Mouse (Mus musculus) neural tube, embryonic 12.5 days (tissue): ENCODE measurements around the gene Olfr1369-ps1. TPM values are rescaled to one million over a fixed set of nuclear protein-coding genes. Genes with fewer than 3 reads are reported as not detected.

Source experiments
- ATAC-seq: fragments of 200-750 bp; cut with Nextera tagmentation; 2 replicates; pipeline ENCODE4 v1.8.0; 2017; ENCODE audit warnings: low read depth, mild to moderate bottlenecking, moderate TSS enrichment, moderate library complexity; ENCODE audit not compliant: low FRiP score
- H3K27ac ChIP-seq: fragments of 300-500 bp; sonication (generic); 2 replicates; pipeline ENCODE4 v1.5.1; 2016
- H3K27me3 ChIP-seq: fragments of 300-500 bp; sonication (generic); replicated peaks from 2 replicates; pipeline ENCODE4 v1.6.1; 2016; ENCODE audit warnings: mild to moderate bottlenecking
- H3K36me3 ChIP-seq: fragments of 300-500 bp; sonication (generic); 2 replicates; pipeline ENCODE4 v1.6.1; 2016; ENCODE audit warnings: mild to moderate bottlenecking
- H3K4me1 ChIP-seq: fragments of 300-500 bp; sonication (generic); 2 replicates; pipeline ENCODE4 v1.6.1; 2016
- H3K4me2 ChIP-seq: fragments of 300-500 bp; sonication (generic); replicated peaks from 2 replicates; pipeline ENCODE4 v1.6.1; 2016; ENCODE audit warnings: mild to moderate bottlenecking
- H3K4me3 ChIP-seq: fragments of 300-500 bp; sonication (generic); 2 replicates; pipeline ENCODE4 v1.5.1; 2016
- H3K9ac ChIP-seq: fragments of 300-500 bp; sonication (generic); 2 replicates; pipeline ENCODE4 v1.6.1; 2016; ENCODE audit warnings: mild to moderate bottlenecking
- H3K9me3 ChIP-seq: fragments of 300-500 bp; sonication (generic); 2 replicates; pipeline ENCODE4 v1.6.1; 2016; ENCODE audit warnings: mild to moderate bottlenecking
- WGBS: fragments of 180-500 bp; shearing (Covaris S2); methylation state at CpG from one replicate; pipeline ENCODE4 v1.1.7; 2016; 5-methylcytosine and 5-hydroxymethylcytosine counted together
- polyA plus RNA-seq: library from polyadenylated mRNA; unstranded; fragments of >200 nt; fragmentation: Nextera tagmentation; extraction: Ambion mirVana; gene quantifications from 2 replicates; pipeline ENCODE4 v1.2.1, GENCODE M21; 2016

Olfr1369-ps1 gene
- polyA plus RNA-seq, 1 experiment from 2014 or later: not detected

GRCm38 (mm10) chr13:21158785-21159474 is 47.6 kb downstream of the Olfr1369-ps1 start:
- under 1% methylated on average over 19 of the region's 19 CpGs for WGBS
- ATAC-seq: peak; percentile 27
- Histone ChIP-seq H3K27ac (no peak overlapping the region), H3K36me3 (no peaks in the 10 kb centered on the region), H3K4me2 (peak overlapping the region; percentile 91), H3K4me1 (peaks cover 3% of the 10 kb centered on the region; the same call in 1 of the 2 replicates), H3K9me3 (no peaks in the 10 kb centered on the region), H3K27me3 (0 out of 2 replicates have a peak, but pooled peaks cover 2% of the 10 kb centered on the region), H3K4me3 (peak overlapping the region; percentile 46), H3K9ac (peak overlapping the region; percentile 22; the same call in 1 of the 2 replicates)

GRCm38 (mm10) chr13:21159475-21159819 is 48.2 kb downstream of the Olfr1369-ps1 start:
- WGBS: under 1% methylated on average over 15 of the region's 15 CpGs

GRCm38 (mm10) chr13:21160041-21160511 is 48.8 kb downstream of the Olfr1369-ps1 start:
- ATAC-seq: peak; percentile 34
- H3K4me1 ChIP-seq: peaks cover 3% of the 10 kb centered on the region; the same call in 1 of the 2 replicates
- no peak overlapping the region for H3K27ac ChIP-seq
- peak overlapping the region; percentile 22 for H3K9ac ChIP-seq
- no peaks in the 10 kb centered on the region for H3K9me3 ChIP-seq
- H3K36me3 ChIP-seq: no peaks in the 10 kb centered on the region
- peak overlapping the region; percentile 91 for H3K4me2 ChIP-seq
- H3K27me3 ChIP-seq: 0 out of 2 replicates have a peak, but pooled peaks cover 2% of the 10 kb centered on the region
- under 1% methylated on average over 16 of the region's 16 CpGs for WGBS
- peak overlapping the region; percentile 46 for H3K4me3 ChIP-seq

More at GRCm38 (mm10) chr13:21159475-21159819, 48.2 kb downstream of the Olfr1369-ps1 start:
- H3K4me3 ChIP-seq: peak overlapping the region; percentile 46
- ATAC-seq: no peak
- peak overlapping the region; percentile 22; the same call in 1 of the 2 replicates for H3K9ac ChIP-seq
- peaks cover 3% of the 10 kb centered on the region; the same call in 1 of the 2 replicates for H3K4me1 ChIP-seq
- H3K4me2 ChIP-seq: peak overlapping the region; percentile 91
- H3K27ac ChIP-seq: no peak overlapping the region
- H3K27me3 ChIP-seq: 0 out of 2 replicates have a peak, but pooled peaks cover 2% of the 10 kb centered on the region
- H3K36me3 ChIP-seq: no peaks in the 10 kb centered on the region
- H3K9me3 ChIP-seq: no peaks in the 10 kb centered on the region

- H3K4me3 ChIP-seq: peak overlapping the region; percentile 51
- H3K27me3 ChIP-seq: 0 out of 2 replicates have a peak, but pooled peaks cover 2% of the 10 kb centered on the region
- peak overlapping the region; percentile 91 for H3K4me2 ChIP-seq
- no peaks in the 10 kb centered on the region for H3K36me3 ChIP-seq
- peak; percentile 90 for ATAC-seq
- peaks cover 3% of the 10 kb centered on the region; the same call in 1 of the 2 replicates for H3K4me1 ChIP-seq
- H3K27ac ChIP-seq: no peak overlapping the region
- no peak overlapping the region for H3K9ac ChIP-seq
- WGBS: under 1% methylated on average over 32 of the region's 32 CpGs
- no peaks in the 10 kb centered on the region for H3K9me3 ChIP-seq
Observed at GRCm38 (mm10) chr13:21160657-21161590, 49.6 kb downstream of the Olfr1369-ps1 start.

- no peak for ATAC-seq
- H3K9ac ChIP-seq: no peak overlapping the region
Observed at GRCm38 (mm10) chr13:21161591-21161990, 50.3 kb downstream of the Olfr1369-ps1 start.

GRCm38 (mm10) chr13:21162591-21162990 is 51.3 kb downstream of the Olfr1369-ps1 start:
- H3K9me3 ChIP-seq: no peaks in the 10 kb centered on the region
- no peaks in the 10 kb centered on the region for H3K36me3 ChIP-seq
- H3K27me3 ChIP-seq: 0 out of 2 replicates have a peak, but pooled peaks cover 2% of the 10 kb centered on the region
- 57% methylated on average over 5 of the region's 5 CpGs for WGBS
- no peak overlapping the region for H3K4me3 ChIP-seq
- peaks cover 3% of the 10 kb centered on the region; the same call in 1 of the 2 replicates for H3K4me1 ChIP-seq
- no peak for ATAC-seq
- H3K4me2 ChIP-seq: no peak overlapping the region
- H3K27ac ChIP-seq: no peak overlapping the region
- H3K9ac ChIP-seq: no peak overlapping the region

More at GRCm38 (mm10) chr13:21161591-21161990, 50.3 kb downstream of the Olfr1369-ps1 start:
- WGBS: 44% methylated on average over 2 of the region's 2 CpGs
- H3K9me3 ChIP-seq: no peaks in the 10 kb centered on the region
- peaks cover 3% of the 10 kb centered on the region; the same call in 1 of the 2 replicates for H3K4me1 ChIP-seq
- 0 out of 2 replicates have a peak overlapping the region, but pooled peaks have one; percentile 13 for H3K4me3 ChIP-seq
- no peaks in the 10 kb centered on the region for H3K36me3 ChIP-seq
- no peak overlapping the region for H3K27ac ChIP-seq
- H3K27me3 ChIP-seq: 0 out of 2 replicates have a peak, but pooled peaks cover 2% of the 10 kb centered on the region
- H3K4me2 ChIP-seq: peak overlapping the region; percentile 91

- Histone ChIP-seq H3K4me2 (peak overlapping the region; percentile 85), H3K36me3 (no peaks in the 10 kb centered on the region), H3K4me1 (peaks cover 5% of the 10 kb centered on the region), H3K27me3 (no peaks in the 10 kb centered on the region), H3K4me3 (peak overlapping the region; percentile 43), H3K9me3 (no peaks in the 10 kb centered on the region), H3K27ac (no peak overlapping the region), H3K9ac (peak overlapping the region; percentile 45)
- peak; percentile 57 for ATAC-seq
- WGBS: 1% methylated on average over 27 of the region's 27 CpGs
Observed at GRCm38 (mm10) chr13:21166936-21167909, 55.9 kb downstream of the Olfr1369-ps1 start.

- H3K27ac ChIP-seq: no peak overlapping the region
- peak; percentile 55 for ATAC-seq
- no peaks in the 10 kb centered on the region for H3K27me3 ChIP-seq
- H3K36me3 ChIP-seq: no peaks in the 10 kb centered on the region
- H3K4me2 ChIP-seq: peak overlapping the region; percentile 85
- H3K4me3 ChIP-seq: peak overlapping the region; percentile 52
- no peak overlapping the region for H3K9ac ChIP-seq
- no peaks in the 10 kb centered on the region for H3K9me3 ChIP-seq
- under 1% methylated on average over 8 of the region's 8 CpGs for WGBS
- peaks cover 5% of the 10 kb centered on the region for H3K4me1 ChIP-seq
Observed at GRCm38 (mm10) chr13:21167910-21168300, 56.6 kb downstream of the Olfr1369-ps1 start.

GRCm38 (mm10) chr13:21168371-21169011 is 57.2 kb downstream of the Olfr1369-ps1 start:
- no peak for ATAC-seq
- H3K4me2 ChIP-seq: peak overlapping the region; percentile 85
- H3K27ac ChIP-seq: no peak overlapping the region
- H3K36me3 ChIP-seq: no peaks in the 10 kb centered on the region
- H3K4me1 ChIP-seq: peaks cover 9% of the 10 kb centered on the region
- H3K4me3 ChIP-seq: peak overlapping the region; percentile 52
- no peaks in the 10 kb centered on the region for H3K9me3 ChIP-seq
- under 1% methylated on average over 16 of the region's 16 CpGs for WGBS
- no peaks in the 10 kb centered on the region for H3K27me3 ChIP-seq
- peak overlapping the region; percentile 33; the same call in 1 of the 2 replicates for H3K9ac ChIP-seq
